Mouse (Mus musculus) limb, embryonic 13.5 days (tissue): ENCODE data around the gene Vmn1r85. TPM values are rescaled to one million over a fixed set of nuclear protein-coding genes. Genes with fewer than 3 reads are reported as not detected.

Experiments used
- ATAC-seq: fragments of 200-750 bp; cut with Nextera tagmentation; 2 replicates; pipeline ENCODE4 v1.8.0; 2017; ENCODE audit warnings: low read depth, moderate number of reproducible peaks, moderate TSS enrichment; ENCODE audit not compliant: low FRiP score
- H3K27ac ChIP-seq: fragments of 300-500 bp; sonication (generic); 2 replicates; pipeline ENCODE4 v1.5.1; 2015; ENCODE audit warnings: inconsistent platforms, mild to moderate bottlenecking, moderate library complexity
- H3K27me3 ChIP-seq: fragments of 300-500 bp; sonication (generic); 2 replicates; pipeline ENCODE4 v1.6.1; 2015; ENCODE audit warnings: mild to moderate bottlenecking, inconsistent platforms
- H3K36me3 ChIP-seq: fragments of 300-500 bp; sonication (generic); 2 replicates; pipeline ENCODE4 v1.6.1; 2015; ENCODE audit warnings: inconsistent platforms, mild to moderate bottlenecking, moderate library complexity
- H3K4me1 ChIP-seq: fragments of 300-500 bp; sonication (generic); 2 replicates; pipeline ENCODE4 v1.6.1; 2015; ENCODE audit warnings: inconsistent platforms
- H3K4me2 ChIP-seq: fragments of 300-500 bp; sonication (generic); replicated peaks from 2 replicates; pipeline ENCODE4 v1.6.1; 2015; ENCODE audit warnings: inconsistent platforms, mild to moderate bottlenecking, moderate library complexity
- H3K4me3 ChIP-seq: fragments of 300-500 bp; sonication (generic); 2 replicates; pipeline ENCODE4 v1.5.1; 2015; ENCODE audit warnings: moderate library complexity, mild to moderate bottlenecking, inconsistent platforms
- H3K9ac ChIP-seq: fragments of 300-500 bp; sonication (generic); 2 replicates; pipeline ENCODE4 v1.6.1; 2015; ENCODE audit warnings: mild to moderate bottlenecking, inconsistent platforms
- H3K9me3 ChIP-seq: fragments of 300-500 bp; sonication (generic); 2 replicates; pipeline ENCODE4 v1.6.1; 2016; ENCODE audit warnings: inconsistent platforms
- WGBS: fragments of 180-500 bp; shearing (Covaris S2); methylation state at CpG from one replicate; pipeline ENCODE4 v1.1.7; 2015; 5-methylcytosine and 5-hydroxymethylcytosine counted together
- polyA plus RNA-seq: library from polyadenylated mRNA; unstranded; fragments of >200 nt; fragmentation: Nextera tagmentation; extraction: Ambion mirVana; gene quantifications from 2 replicates; pipeline ENCODE4 v1.2.1, GENCODE M21; 2015

Vmn1r85 gene
- polyA plus RNA-seq, 1 experiment from 2014 or later, result not detected

- H3K27ac ChIP-seq, result no peak overlapping the region
- H3K4me3 ChIP-seq, result peak overlapping the region; percentile 57
- H3K4me2 ChIP-seq, result peak overlapping the region; percentile 67
- WGBS, result 94% methylated on average over 2 of the region's 2 CpGs
- no peaks in the 10 kb centered on the region for H3K27me3 ChIP-seq
- H3K9me3 ChIP-seq, result no peaks in the 10 kb centered on the region
- peaks cover 5% of the 10 kb centered on the region; the same call in 1 of the 2 replicates for H3K4me1 ChIP-seq
- H3K36me3 ChIP-seq, result no peaks in the 10 kb centered on the region
- peak overlapping the region; percentile 68; the same call in 1 of the 2 replicates for H3K9ac ChIP-seq
- ATAC-seq, result no peak
These were observed 41.5 kb downstream of the Vmn1r85 start for GRCm38 (mm10) chr7:13053501-13053900.

GRCm38 (mm10) chr7:13053001-13053400, 42.0 kb downstream of the Vmn1r85 start:
- Histone ChIP-seq H3K9ac (no peak overlapping the region), H3K36me3 (no peaks in the 10 kb centered on the region), H3K9me3 (no peaks in the 10 kb centered on the region), H3K4me2 (no peak overlapping the region), H3K4me1 (peaks cover 5% of the 10 kb centered on the region; the same call in 1 of the 2 replicates), H3K27me3 (no peaks in the 10 kb centered on the region), H3K4me3 (no peak overlapping the region; the same call in 1 of the 2 replicates), H3K27ac (no peak overlapping the region)
- ATAC-seq, result no peak
- WGBS, result 89% methylated on average over 13 of the region's 13 CpGs

GRCm38 (mm10) chr7:13046084-13046483, 48.9 kb downstream of the Vmn1r85 start:
- Histone ChIP-seq H3K36me3 (no peaks in the 10 kb centered on the region), H3K9ac (no peak overlapping the region), H3K4me1 (peaks cover 15% of the 10 kb centered on the region), H3K27me3 (peaks cover 47% of the 10 kb centered on the region), H3K27ac (no peak overlapping the region), H3K4me3 (no peak overlapping the region), H3K9me3 (0 out of 2 replicates have a peak, but pooled peaks cover 6% of the 10 kb centered on the region), H3K4me2 (no peak overlapping the region)
- WGBS, result 9% methylated on average over 2 of the region's 2 CpGs
- ATAC-seq, result 0 out of 2 replicates have a peak, but pooled peaks have one; percentile 41

- peaks cover 53% of the 10 kb centered on the region for H3K27me3 ChIP-seq
These were observed 50.7 kb downstream of the Vmn1r85 start for GRCm38 (mm10) chr7:13044254-13044625.

GRCm38 (mm10) chr7:13043445-13044253, 51.3 kb downstream of the Vmn1r85 start:
- Histone ChIP-seq H3K4me1 (peaks cover 22% of the 10 kb centered on the region), H3K9me3 (0 out of 2 replicates have a peak, but pooled peaks cover 6% of the 10 kb centered on the region), H3K9ac (peak overlapping the region; percentile 78), H3K4me3 (peak overlapping the region; percentile 54), H3K27ac (no peak overlapping the region), H3K4me2 (peak overlapping the region; percentile 97), H3K27me3 (peaks cover 53% of the 10 kb centered on the region), H3K36me3 (no peaks in the 10 kb centered on the region)
- 5% methylated on average over 88 of the region's 88 CpGs for WGBS
- ATAC-seq, result peak; percentile 37; the same call in 1 of the 2 replicates

More at GRCm38 (mm10) chr7:13044254-13044625, 50.7 kb downstream of the Vmn1r85 start:
- H3K9me3 ChIP-seq, result 0 out of 2 replicates have a peak, but pooled peaks cover 6% of the 10 kb centered on the region
- peak overlapping the region; percentile 97 for H3K4me2 ChIP-seq
- peak overlapping the region; percentile 54 for H3K4me3 ChIP-seq
- ATAC-seq, result 0 out of 2 replicates have a peak, but pooled peaks have one; percentile 1
- no peaks in the 10 kb centered on the region for H3K36me3 ChIP-seq
- 2% methylated on average over 23 of the region's 23 CpGs for WGBS
- peak overlapping the region; percentile 78 for H3K9ac ChIP-seq
- H3K27ac ChIP-seq, result no peak overlapping the region
- H3K4me1 ChIP-seq, result peaks cover 16% of the 10 kb centered on the region

- 35% methylated on average over 16 of the region's 16 CpGs for WGBS
- Histone ChIP-seq H3K4me3 (peak overlapping the region; percentile 54), H3K4me1 (peaks cover 24% of the 10 kb centered on the region), H3K27ac (no peak overlapping the region), H3K9ac (peak overlapping the region; percentile 78), H3K36me3 (no peaks in the 10 kb centered on the region), H3K4me2 (peak overlapping the region; percentile 97), H3K27me3 (peaks cover 53% of the 10 kb centered on the region), H3K9me3 (0 out of 2 replicates have a peak, but pooled peaks cover 6% of the 10 kb centered on the region)
- no peak for ATAC-seq
These were observed 51.9 kb downstream of the Vmn1r85 start for GRCm38 (mm10) chr7:13043120-13043444.

- Histone ChIP-seq H3K4me3 (no peak overlapping the region), H3K4me2 (no peak overlapping the region), H3K9ac (no peak overlapping the region), H3K9me3 (0 out of 2 replicates have a peak, but pooled peaks cover 6% of the 10 kb centered on the region), H3K27me3 (peaks cover 53% of the 10 kb centered on the region), H3K27ac (no peak overlapping the region), H3K4me1 (peaks cover 24% of the 10 kb centered on the region), H3K36me3 (no peaks in the 10 kb centered on the region)
- 79% methylated on average over 6 of the region's 6 CpGs for WGBS
- ATAC-seq, result no peak
These were observed 52.5 kb downstream of the Vmn1r85 start for GRCm38 (mm10) chr7:13042511-13042910.

- peaks cover 53% of the 10 kb centered on the region for H3K27me3 ChIP-seq
- no peak overlapping the region for H3K4me2 ChIP-seq
These were observed 53.7 kb downstream of the Vmn1r85 start for GRCm38 (mm10) chr7:13041256-13041655.

GRCm38 (mm10) chr7:13039181-13039580, 55.8 kb downstream of the Vmn1r85 start:
- H3K27ac ChIP-seq, result no peak overlapping the region
- peak overlapping the region; percentile 88 for H3K4me2 ChIP-seq
- peaks cover 17% of the 10 kb centered on the region for H3K36me3 ChIP-seq
- peak overlapping the region; percentile 81 for H3K4me3 ChIP-seq
- 0 out of 2 replicates have a peak, but pooled peaks cover 6% of the 10 kb centered on the region for H3K9me3 ChIP-seq
- H3K27me3 ChIP-seq, result peaks cover 37% of the 10 kb centered on the region
- 89% methylated on average over 1 of the region's 1 CpGs for WGBS
- peaks cover 44% of the 10 kb centered on the region for H3K4me1 ChIP-seq
- ATAC-seq, result no peak
- peak overlapping the region; percentile 97 for H3K9ac ChIP-seq

More at GRCm38 (mm10) chr7:13041256-13041655, 53.7 kb downstream of the Vmn1r85 start:
- Histone ChIP-seq H3K4me3 (no peak overlapping the region), H3K27ac (no peak overlapping the region), H3K9ac (no peak overlapping the region), H3K36me3 (peaks cover 3% of the 10 kb centered on the region), H3K4me1 (peaks cover 32% of the 10 kb centered on the region), H3K9me3 (0 out of 2 replicates have a peak, but pooled peaks cover 6% of the 10 kb centered on the region)
- 67% methylated on average over 1 of the region's 1 CpGs for WGBS
- ATAC-seq, result no peak

GRCm38 (mm10) chr7:13038621-13039169, 56.3 kb downstream of the Vmn1r85 start:
- H3K36me3 ChIP-seq, result peaks cover 18% of the 10 kb centered on the region
- H3K4me2 ChIP-seq, result peak overlapping the region; percentile 88
- peaks cover 43% of the 10 kb centered on the region for H3K4me1 ChIP-seq
- H3K9me3 ChIP-seq, result 0 out of 2 replicates have a peak, but pooled peaks cover 6% of the 10 kb centered on the region
- ATAC-seq, result no peak
- peak overlapping the region; percentile 99 for H3K27ac ChIP-seq
- WGBS, result 23% methylated on average over 15 of the region's 15 CpGs
- H3K4me3 ChIP-seq, result peak overlapping the region; percentile 81
- H3K9ac ChIP-seq, result peak overlapping the region; percentile 97
- peaks cover 32% of the 10 kb centered on the region for H3K27me3 ChIP-seq

GRCm38 (mm10) chr7:13037901-13038555, 56.9 kb downstream of the Vmn1r85 start, which contains the start of gene Ube2m:
TSS of gene Ube2m (minus strand) at chr7:13038275.
- Histone ChIP-seq H3K27me3 (peaks cover 25% of the 10 kb centered on the region), H3K9ac (peak within 1 kb of the TSS; percentile 97), H3K27ac (peak within 1 kb of the TSS; percentile 99), H3K4me2 (peak within 1 kb of the TSS; percentile 88), H3K4me1 (peaks cover 44% of the 10 kb centered on the region), H3K9me3 (0 out of 2 replicates have a peak, but pooled peaks cover 2% of the 10 kb centered on the region), H3K36me3 (peaks cover 24% of the 10 kb centered on the region), H3K4me3 (peak within 1 kb of the TSS; percentile 81)
- under 1% methylated on average over 56 of the region's 65 CpGs for WGBS
- ATAC-seq, result peak; percentile 92
